Mouse (Mus musculus): ENCODE measurements around the gene Pfdn2. TPM values are rescaled to one million over a fixed set of nuclear protein-coding genes. Genes with fewer than 3 reads are reported as not detected.

The Pfdn2 gene
- total and polyA plus RNA-seq, 3 experiments, result 36.2 to 329 TPM; not detected in 1

GRCm38 (mm10) chr1:171382096-171382620, 36.7 kb downstream of the Pfdn2 start:
- no peaks in the 10 kb centered on the region for H3K27me3 ChIP-seq (ENCODE audit: control insufficient read depth in 1 of 2, insufficient read depth in 2 of 2, low read length in 2 of 2)
- no peak overlapping the region for H3K4me3 ChIP-seq (ENCODE audit: control insufficient read depth in 1 of 2, insufficient read depth in 1 of 2, low read depth in 2 of 2, low read length in 2 of 2)
- peak; percentile 55 for DNase-seq (ENCODE audit: low read depth, low spot score)
- H3K4me1 ChIP-seq (ENCODE audit: control insufficient read depth in 1 of 2, insufficient read depth in 2 of 2, low read length in 2 of 2), result peaks cover 0 to 22% of the 10 kb centered on the region in 2 experiments; a peak in 2 of 4 replicates
- no peak overlapping the region for H3K27ac ChIP-seq (ENCODE audit: control insufficient read depth, low read depth, low read length)
- H3K9me3 ChIP-seq (replicated peaks; ENCODE audit: insufficient read depth, low read length), result no peaks in the 10 kb centered on the region
- H3K36me3 ChIP-seq (ENCODE audit: control insufficient read depth in 1 of 2, insufficient read depth in 2 of 2, low read length in 2 of 2), result peaks cover 0 to 3% of the 10 kb centered on the region in 2 experiments; a peak in 1 of 4 replicates
- TF ChIP-seq ZNF384 (IDR thresholded peaks at IDR 0.05; ENCODE audit: low read depth, low read length), result peak; percentile 65
- no peak for TF ChIP-seq EP300 (IDR thresholded peaks at IDR 0.05; ENCODE audit: low read depth in 1 of 2, low read length in 2 of 2)
- TF ChIP-seq CTCF (IDR thresholded peaks at IDR 0.05 in 2 of 3, conservative IDR thresholded peaks at IDR 0.05 in 1 of 3; ENCODE audit: control insufficient read depth in 1 of 3, insufficient read depth in 1 of 3, low read depth in 2 of 3, low read length in 3 of 3, poor library complexity in 1 of 3, severe bottlenecking in 1 of 3), result peak in 1 of 3 experiments; percentile 11; a peak in 1 of 6 replicates
- no peak for TF ChIP-seq MYB (IDR thresholded peaks at IDR 0.05; ENCODE audit: low read depth, low read length)
- TF ChIP-seq RCOR1 (IDR thresholded peaks at IDR 0.05; ENCODE audit: low read depth, low read length), result no peak
- no peak for TF ChIP-seq HCFC1 (IDR thresholded peaks at IDR 0.05; ENCODE audit: low read depth, low read length)
- no peak for TF ChIP-seq ZKSCAN1 (IDR thresholded peaks at IDR 0.05; ENCODE audit: low read depth, low read length)
- no peak for TF ChIP-seq CHD1 (IDR thresholded peaks at IDR 0.05; ENCODE audit: low read depth, low read length)
- no peak for TF ChIP-seq TBP (IDR thresholded peaks at IDR 0.05; ENCODE audit: low read depth, low read length)
- TF ChIP-seq JUND (IDR thresholded peaks at IDR 0.05; ENCODE audit: low read depth, low read length), result no peak
- TF ChIP-seq GABPA (IDR thresholded peaks at IDR 0.05; ENCODE audit: low read depth, low read length), result no peak
- no peak for TF ChIP-seq MAFK (IDR thresholded peaks at IDR 0.05; ENCODE audit: borderline replicate concordance, low read depth, low read length)
- H3K9ac ChIP-seq (ENCODE audit: control insufficient read depth, low read depth, low read length, poor library complexity, severe bottlenecking), result no peak overlapping the region
- no peaks in the 10 kb centered on the region for H3K79me2 ChIP-seq (ENCODE audit: control insufficient read depth, insufficient read depth, low read length, poor library complexity)

- Histone ChIP-seq H3K27me3 (ENCODE audit: control insufficient read depth in 1 of 2, insufficient read depth in 2 of 2, low read length in 2 of 2) (no peaks in the 10 kb centered on the region), H3K4me1 (ENCODE audit: control insufficient read depth in 1 of 2, insufficient read depth in 2 of 2, low read length in 2 of 2) (peaks cover 0 to 20% of the 10 kb centered on the region in 2 experiments; a peak in 3 of 4 replicates), H3K4me3 (ENCODE audit: control insufficient read depth in 1 of 2, insufficient read depth in 1 of 2, low read depth in 2 of 2, low read length in 2 of 2) (no peak overlapping the region), H3K36me3 (ENCODE audit: control insufficient read depth in 1 of 2, insufficient read depth in 2 of 2, low read length in 2 of 2) (peaks cover 0 to 3% of the 10 kb centered on the region in 2 experiments; a peak in 1 of 4 replicates), H3K9me3 (replicated peaks; ENCODE audit: insufficient read depth, low read length) (no peaks in the 10 kb centered on the region), H3K79me2 (ENCODE audit: control insufficient read depth, insufficient read depth, low read length, poor library complexity) (peaks cover 6% of the 10 kb centered on the region), H3K9ac (ENCODE audit: control insufficient read depth, low read depth, low read length, poor library complexity, severe bottlenecking) (no peak overlapping the region), H3K27ac (ENCODE audit: control insufficient read depth, low read depth, low read length) (no peak overlapping the region)
- no peak for DNase-seq (ENCODE audit: low read depth, low spot score)
- TF ChIP-seq ZC3H11A (IDR thresholded peaks at IDR 0.05; ENCODE audit: low read depth, low read length) (no peak), POLR2AphosphoS2 (IDR thresholded peaks at IDR 0.05; ENCODE audit: low read length) (no peak), MAFK (IDR thresholded peaks at IDR 0.05; ENCODE audit: borderline replicate concordance, low read depth, low read length) (no peak), TCF12 (IDR thresholded peaks at IDR 0.05; ENCODE audit: low read depth, low read length) (no peak), SIN3A (IDR thresholded peaks at IDR 0.05; ENCODE audit: low read length) (no peak), NRF1 (IDR thresholded peaks at IDR 0.05; ENCODE audit: insufficient read depth, low read depth, low read length, poor library complexity, severe bottlenecking) (no peak), UBTF (IDR thresholded peaks at IDR 0.05; ENCODE audit: borderline replicate concordance, insufficient read depth, low read depth, low read length) (no peak), HCFC1 (IDR thresholded peaks at IDR 0.05; ENCODE audit: low read depth, low read length) (no peak), MEF2A (IDR thresholded peaks at IDR 0.05; ENCODE audit: extremely low read depth, insufficient replicate concordance, low read depth, low read length, poor library complexity, severe bottlenecking) (no peak), MAZ (IDR thresholded peaks at IDR 0.05; ENCODE audit: low read depth, low read length) (no peak), RAD21 (IDR thresholded peaks at IDR 0.05; ENCODE audit: low read depth, low read length) (no peak), USF2 (IDR thresholded peaks at IDR 0.05; ENCODE audit: borderline replicate concordance in 1 of 2, insufficient read depth in 1 of 2, low read depth in 1 of 2, low read length in 2 of 2) (no peak), POLR2AphosphoS5 (IDR thresholded peaks at IDR 0.05; ENCODE audit: borderline replicate concordance, low read depth, low read length) (no peak), ELF1 (IDR thresholded peaks at IDR 0.05; ENCODE audit: low read depth, low read length) (no peak), ZKSCAN1 (IDR thresholded peaks at IDR 0.05; ENCODE audit: low read depth, low read length) (no peak), TAL1 (IDR thresholded peaks at IDR 0.05; ENCODE audit: low read length) (no peak), ZNF384 (IDR thresholded peaks at IDR 0.05; ENCODE audit: low read depth, low read length) (no peak), MYC (IDR thresholded peaks at IDR 0.05; ENCODE audit: low read depth, low read length) (no peak)
Measured at GRCm38 (mm10) chr1:171384361-171384760, 38.9 kb downstream of the Pfdn2 start.
